Mouse (Mus musculus): Measurements from ENCODE around the gene Bmp3.

The Bmp3 gene

DNA sequence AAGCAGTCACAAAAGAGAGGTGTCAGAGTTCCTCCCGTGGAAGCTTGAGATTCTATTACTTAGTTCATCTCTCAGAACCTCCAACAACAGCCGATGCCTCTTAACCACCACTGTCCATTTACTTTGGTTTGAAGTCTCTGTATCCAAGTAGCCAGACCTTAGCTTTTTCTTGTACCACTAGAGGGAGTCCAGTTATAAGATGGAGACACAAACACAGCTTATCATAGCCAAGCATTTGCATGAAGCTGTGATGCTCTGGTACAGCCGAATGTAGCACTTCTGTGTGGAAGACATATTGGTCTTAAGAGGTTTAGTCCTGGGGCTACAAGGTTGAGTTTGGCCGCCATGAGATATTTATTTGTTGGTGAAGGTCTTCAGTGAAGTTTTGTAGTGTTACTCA is 48.1 kb downstream of the Bmp3 start:
- DNase-seq (ENCODE audit: low spot score): no peak

- no peak for DNase-seq (ENCODE audit: low spot score)
Measured at GRCm38 (mm10) chr5:98918716-98919115, 64.5 kb downstream of the Bmp3 start.

DNA sequence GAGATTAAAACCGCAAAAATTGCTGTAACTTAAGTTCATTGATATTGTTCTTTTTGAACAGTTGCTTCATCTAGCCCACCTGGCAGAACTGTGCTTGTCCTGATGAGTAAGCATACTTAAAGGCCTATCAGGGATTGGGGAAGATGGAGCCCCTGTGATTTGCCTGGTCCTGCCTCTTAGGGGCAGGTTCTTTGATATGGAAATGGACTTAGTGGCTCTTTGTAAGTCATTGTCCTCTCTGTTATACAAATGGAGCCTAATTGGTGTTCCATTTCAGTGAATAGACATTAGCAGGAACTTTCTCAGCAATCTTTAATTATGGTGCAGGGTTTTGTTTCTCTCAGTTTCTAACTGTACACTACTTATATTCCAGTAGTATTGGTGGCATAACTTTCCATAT is 67.4 kb downstream of the Bmp3 start:
- no peak for DNase-seq (ENCODE audit: low spot score)

DNA sequence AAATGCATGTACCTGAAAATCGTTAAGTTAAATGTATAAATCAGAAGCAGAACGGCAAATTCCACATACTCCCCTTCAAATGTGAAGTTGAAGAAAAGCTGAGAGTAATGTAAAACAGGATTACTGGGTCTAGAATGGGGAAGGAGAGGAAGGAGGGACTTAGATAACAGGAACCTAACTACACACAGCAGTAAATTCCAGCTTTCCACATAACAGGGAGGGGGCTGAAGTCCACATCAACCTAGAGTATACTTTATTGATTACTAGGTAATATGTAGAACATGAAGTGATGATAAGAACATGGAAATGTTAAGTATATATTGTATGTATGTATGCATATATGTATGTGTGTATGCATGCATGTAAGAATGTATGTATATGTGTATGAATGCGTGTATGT is 68.7 kb downstream of the Bmp3 start:
- no peak for DNase-seq (ENCODE audit: low spot score)
